Mouse (Mus musculus) stomach, postnatal 0 days (tissue): ENCODE measurements around the gene Ngdn. TPM values are rescaled to one million over a fixed set of nuclear protein-coding genes. Genes with fewer than 3 reads are reported as not detected.

ENCODE experiments used
- ATAC-seq: fragments of 200-750 bp; cut with Nextera tagmentation; 2 replicates; pipeline ENCODE4 v1.8.0; 2017; ENCODE audit not compliant: low FRiP score, low TSS enrichment
- DNase-seq: peaks from one replicate; pipeline ENCODE4 v3.0.0-alpha.2; 2016; ENCODE audit warnings: low spot score
- H3K27ac ChIP-seq: fragments of 300-500 bp; sonication (generic); replicated peaks from 2 replicates; pipeline ENCODE4 v1.5.1; 2014; ENCODE audit warnings: mild to moderate bottlenecking, control low read depth
- H3K27me3 ChIP-seq: fragments of 300-500 bp; sonication (generic); 2 replicates; pipeline ENCODE4 v1.6.1; 2014; ENCODE audit warnings: low read length; ENCODE audit not compliant: control insufficient read depth, insufficient read depth
- H3K36me3 ChIP-seq: fragments of 300-500 bp; sonication (generic); 2 replicates; pipeline ENCODE4 v1.6.1; 2014; ENCODE audit warnings: low read length, mixed read lengths; ENCODE audit not compliant: control insufficient read depth, insufficient read depth
- H3K4me1 ChIP-seq: fragments of 300-500 bp; sonication (generic); replicated peaks from 2 replicates; pipeline ENCODE4 v1.6.1; 2014; ENCODE audit warnings: antibody characterized with exemption; ENCODE audit not compliant: control insufficient read depth, insufficient read depth
- H3K4me2 ChIP-seq: fragments of 300-500 bp; sonication (generic); replicated peaks from 2 replicates; pipeline ENCODE4 v1.6.1; 2014; ENCODE audit warnings: low read depth, mild to moderate bottlenecking, control low read depth, moderate library complexity
- H3K4me3 ChIP-seq: fragments of 300-500 bp; sonication (generic); 2 replicates; pipeline ENCODE4 v1.5.1; 2014; ENCODE audit warnings: low read depth, low read length, control low read depth
- H3K9ac ChIP-seq: fragments of 300-500 bp; sonication (generic); 2 replicates; pipeline ENCODE4 v1.6.1; 2014; ENCODE audit warnings: mild to moderate bottlenecking, low read length, control low read depth, mixed read lengths
- H3K9me3 ChIP-seq: fragments of 300-500 bp; sonication (generic); 2 replicates; pipeline ENCODE4 v1.6.1; 2016; ENCODE audit warnings: low read length; ENCODE audit not compliant: control insufficient read depth
- CTCF ChIP-seq: IDR thresholded peaks from 2 replicates; pipeline ENCODE4 v1.5.1; 2016; ENCODE audit warnings: antibody characterized with exemption, low read depth, mild to moderate bottlenecking, moderate library complexity
- EP300 ChIP-seq: optimal IDR thresholded peaks from 2 replicates; pipeline ENCODE3; 2016; ENCODE audit warnings: antibody characterized with exemption
- WGBS: fragments of 180-500 bp; shearing (Covaris S2); extraction: QIAGEN DNeasy Blood & Tissue Kit; methylation state at CpG from one replicate; pipeline ENCODE4 v1.1.7; 2014; 5-methylcytosine and 5-hydroxymethylcytosine counted together
- polyA plus RNA-seq: library from polyadenylated mRNA; unstranded; fragments of >200 nt; fragmentation: Nextera tagmentation; extraction: Ambion mirVana; gene quantifications from 2 replicates; pipeline ENCODE4 v1.2.1, GENCODE M21; 2015

Ngdn gene
- polyA plus RNA-seq, 1 experiment from 2014 or later, result 55.2 TPM

DNA sequence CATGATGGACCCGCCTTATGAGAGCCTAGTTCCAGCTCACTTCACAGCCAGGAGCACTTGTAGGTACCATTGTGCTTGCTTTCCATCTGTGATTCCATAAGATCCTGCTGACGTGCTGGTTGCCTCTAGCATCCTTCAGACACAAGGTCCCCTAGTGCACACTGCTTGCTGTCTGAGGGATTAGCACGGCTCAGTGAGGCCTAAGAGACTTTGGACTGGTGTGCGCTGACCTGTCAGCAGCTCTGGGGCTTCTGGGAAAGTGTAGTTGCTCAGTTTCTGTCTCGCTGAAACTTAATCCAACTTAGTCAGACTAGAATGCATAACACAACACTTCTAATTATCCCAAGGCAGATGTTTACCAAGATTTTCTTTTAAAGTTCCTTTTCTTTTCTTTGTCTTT lies 44.7 kb downstream of the Ngdn start:
- H3K27me3 ChIP-seq, result no peaks in the 10 kb centered on the region
- H3K4me1 ChIP-seq, result 0 out of 2 replicates have a peak, but pooled peaks cover 2% of the 10 kb centered on the region
- TF ChIP-seq CTCF (no peak), EP300 (no peak)
- 56% methylated on average over 5 of the region's 5 CpGs for WGBS
- H3K4me3 ChIP-seq, result no peak overlapping the region
- no peak overlapping the region for H3K4me2 ChIP-seq
- H3K9ac ChIP-seq, result no peak overlapping the region
- no peak for ATAC-seq
- no peaks in the 10 kb centered on the region for H3K9me3 ChIP-seq
- no peak for DNase-seq
- H3K27ac ChIP-seq, result no peak overlapping the region
- H3K36me3 ChIP-seq, result no peaks in the 10 kb centered on the region

DNA sequence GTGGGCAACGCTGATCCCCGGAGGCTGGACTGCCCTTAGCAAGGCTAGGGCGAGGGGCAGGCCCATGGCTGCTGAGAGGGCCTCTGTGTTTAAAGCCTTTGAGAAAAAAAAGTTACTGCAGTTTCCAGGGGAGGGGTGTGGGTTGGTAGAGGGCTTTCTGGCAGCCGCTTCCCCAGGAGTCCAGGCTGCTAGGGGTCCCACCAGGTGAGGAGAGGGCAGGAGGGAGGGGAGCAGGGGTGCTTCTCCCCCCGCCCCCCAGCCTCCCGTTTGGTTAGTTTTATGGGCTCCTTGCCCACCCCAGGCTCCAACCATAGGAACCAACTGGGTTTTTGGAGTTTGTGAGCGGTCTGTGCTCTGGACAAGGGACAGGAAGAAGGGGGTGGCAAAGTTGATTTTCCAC lies 46.6 kb downstream of the Ngdn start:
- no peak overlapping the region for H3K9ac ChIP-seq
- no peaks in the 10 kb centered on the region for H3K36me3 ChIP-seq
- H3K4me1 ChIP-seq, result 0 out of 2 replicates have a peak, but pooled peaks cover 2% of the 10 kb centered on the region
- WGBS, result 34% methylated on average over 6 of the region's 7 CpGs
- no peaks in the 10 kb centered on the region for H3K27me3 ChIP-seq
- no peak overlapping the region for H3K4me3 ChIP-seq
- no peak overlapping the region for H3K4me2 ChIP-seq
- ATAC-seq (no peak), DNase-seq (no peak)
- H3K9me3 ChIP-seq, result no peaks in the 10 kb centered on the region
- H3K27ac ChIP-seq, result no peak overlapping the region
- TF ChIP-seq EP300 (no peak), CTCF (no peak)

DNA sequence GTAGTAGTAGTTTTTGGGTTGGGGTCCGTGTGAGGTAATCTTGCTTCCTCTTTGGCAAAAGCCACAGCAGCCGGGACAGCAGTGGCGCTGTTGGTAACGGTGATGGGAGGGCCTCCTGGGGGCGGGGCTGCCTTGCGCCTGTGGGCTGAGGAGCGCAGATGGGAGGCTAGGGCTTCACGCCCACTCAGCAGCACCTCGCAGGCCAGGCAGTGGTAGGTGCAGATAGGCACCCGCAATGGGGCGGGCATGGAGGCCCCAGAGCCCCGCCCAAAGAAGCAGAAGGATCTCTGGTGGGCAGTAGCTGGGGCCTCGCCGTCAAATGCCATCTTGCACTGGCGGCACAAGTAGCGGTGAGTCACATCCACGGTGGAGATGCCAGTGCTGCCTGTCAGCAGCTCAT lies 47.4 kb downstream of the Ngdn start:
- DNase-seq, result peak; percentile 42
- Histone ChIP-seq H3K36me3 (no peaks in the 10 kb centered on the region), H3K27ac (no peak overlapping the region), H3K4me3 (no peak overlapping the region), H3K9me3 (no peaks in the 10 kb centered on the region), H3K9ac (peak overlapping the region; percentile 27; the same call in 1 of the 2 replicates), H3K4me1 (0 out of 2 replicates have a peak, but pooled peaks cover 2% of the 10 kb centered on the region), H3K4me2 (0 out of 2 replicates have a peak overlapping the region, but pooled peaks have one; percentile 23), H3K27me3 (no peaks in the 10 kb centered on the region)
- no peak for TF ChIP-seq CTCF
- TF ChIP-seq EP300, result no peak
- WGBS, result 20% methylated on average over 17 of the region's 17 CpGs
- ATAC-seq, result peak; percentile 51; the same call in 1 of the 2 replicates

DNA sequence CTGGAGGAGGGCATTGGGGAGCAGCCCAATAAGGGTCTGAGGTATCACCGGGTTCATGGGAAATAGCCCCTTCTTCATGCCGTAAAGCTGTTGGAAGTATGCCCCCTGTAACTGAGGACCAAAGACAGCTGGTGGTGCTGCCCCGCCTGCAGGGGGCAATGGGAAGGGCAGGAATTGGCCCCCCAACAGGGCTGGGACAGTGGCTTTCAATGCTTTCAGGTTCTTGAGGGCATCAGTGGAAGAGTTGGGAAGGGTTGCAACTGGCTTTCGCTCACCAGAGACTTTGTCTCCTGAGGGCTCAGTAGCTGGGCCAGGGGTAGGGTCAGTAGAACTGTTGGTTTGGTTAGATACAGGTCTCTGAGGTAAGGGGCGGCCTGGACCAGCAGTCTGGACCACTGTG lies 47.9 kb downstream of the Ngdn start:
- H3K4me3 ChIP-seq, result no peak overlapping the region
- 85% methylated on average over 5 of the region's 5 CpGs for WGBS

DNA sequence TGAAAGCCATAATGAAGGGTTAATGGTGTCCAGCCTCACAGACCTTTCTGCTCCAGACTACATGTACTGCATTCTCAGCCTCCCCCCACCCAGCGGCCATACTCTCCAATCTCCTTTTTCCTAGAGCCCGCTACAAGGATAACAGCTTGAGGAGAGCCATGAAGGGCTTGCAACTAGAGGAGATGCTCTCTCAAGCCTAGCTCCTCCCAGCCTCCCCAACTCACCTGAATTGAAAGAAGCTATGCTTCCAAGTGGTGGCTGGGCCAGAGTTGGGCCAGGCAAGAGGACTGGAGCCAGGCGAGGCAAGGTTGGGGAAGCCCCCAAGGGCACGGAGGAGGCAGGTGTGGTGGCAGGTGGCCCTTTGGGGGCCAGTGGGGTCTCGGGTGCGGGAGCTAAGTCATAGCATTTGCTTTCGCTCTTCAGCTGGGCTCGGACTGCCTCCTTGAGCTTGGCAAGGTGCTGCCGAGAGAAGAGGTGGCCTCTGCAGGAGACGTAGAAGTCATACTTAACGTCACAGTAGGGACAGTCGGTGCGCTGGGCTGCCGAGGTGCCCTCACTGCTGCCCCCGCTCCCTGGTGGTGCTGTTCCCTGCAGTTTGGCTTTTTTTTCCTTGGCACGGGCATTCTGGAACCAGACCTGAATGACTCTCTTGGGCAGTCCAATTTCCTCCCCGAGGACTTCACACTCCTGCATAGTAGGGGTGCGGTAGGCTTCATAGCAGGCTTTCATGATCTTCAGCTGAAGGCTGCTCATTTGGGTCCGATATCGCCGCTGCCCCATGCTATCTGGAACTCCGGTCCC lies 48.5 kb downstream of the Ngdn start:
- no peaks in the 10 kb centered on the region for H3K36me3 ChIP-seq
- ATAC-seq (no peak), DNase-seq (no peak)
- H3K27ac ChIP-seq, result no peak overlapping the region
- H3K9me3 ChIP-seq, result no peaks in the 10 kb centered on the region
- H3K4me2 ChIP-seq, result no peak overlapping the region
- no peak overlapping the region for H3K9ac ChIP-seq
- TF ChIP-seq EP300, result no peak
- no peak for TF ChIP-seq CTCF
- WGBS, result 87% methylated on average over 21 of the region's 22 CpGs
- no peaks in the 10 kb centered on the region for H3K27me3 ChIP-seq
- H3K4me1 ChIP-seq, result 0 out of 2 replicates have a peak, but pooled peaks cover 2% of the 10 kb centered on the region
- no peak overlapping the region for H3K4me3 ChIP-seq

More for the DNA sequence above, 47.9 kb downstream of the Ngdn start:
- Histone ChIP-seq H3K27ac (no peak overlapping the region), H3K9ac (no peak overlapping the region), H3K36me3 (no peaks in the 10 kb centered on the region), H3K9me3 (no peaks in the 10 kb centered on the region), H3K4me1 (0 out of 2 replicates have a peak, but pooled peaks cover 2% of the 10 kb centered on the region), H3K27me3 (no peaks in the 10 kb centered on the region), H3K4me2 (no peak overlapping the region)
- TF ChIP-seq EP300 (no peak), CTCF (no peak)
- no peak for ATAC-seq
- no peak for DNase-seq
